Mouse (Mus musculus) hindlimb bud, embryonic 11.5 days (tissue): ENCODE results near the gene Agbl4.

Source experiments
- DNase-seq: peaks from one replicate; pipeline ENCODE4 v3.0.0-alpha.2; 2012; ENCODE audit warnings: low read depth, low spot score; ENCODE audit errors: extremely low spot score

Gene Agbl4

GRCm38 (mm10) chr4:111378071-111378470 lies 980.6 kb downstream of the Agbl4 start:
- no peak for DNase-seq

DNA sequence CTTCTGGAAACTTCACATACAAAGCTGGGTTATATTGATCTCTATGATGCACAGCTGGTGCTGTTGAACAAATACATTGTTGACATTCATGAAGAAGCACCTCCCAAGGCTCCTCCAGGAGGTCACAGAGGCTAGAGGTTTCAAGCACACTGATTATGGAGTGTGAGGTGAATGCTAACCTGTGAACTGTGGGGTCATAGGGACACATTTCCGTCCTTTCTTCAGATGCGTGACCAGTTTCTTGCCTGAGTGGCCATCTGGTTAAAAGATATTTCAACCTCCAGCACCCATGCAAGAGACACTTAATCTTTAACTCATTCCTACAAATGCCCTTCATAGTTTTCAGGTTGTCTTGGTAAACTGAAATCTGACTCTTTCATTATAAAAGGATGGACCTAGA lies 985.6 kb downstream of the Agbl4 start:
- DNase-seq, result no peak

DNA sequence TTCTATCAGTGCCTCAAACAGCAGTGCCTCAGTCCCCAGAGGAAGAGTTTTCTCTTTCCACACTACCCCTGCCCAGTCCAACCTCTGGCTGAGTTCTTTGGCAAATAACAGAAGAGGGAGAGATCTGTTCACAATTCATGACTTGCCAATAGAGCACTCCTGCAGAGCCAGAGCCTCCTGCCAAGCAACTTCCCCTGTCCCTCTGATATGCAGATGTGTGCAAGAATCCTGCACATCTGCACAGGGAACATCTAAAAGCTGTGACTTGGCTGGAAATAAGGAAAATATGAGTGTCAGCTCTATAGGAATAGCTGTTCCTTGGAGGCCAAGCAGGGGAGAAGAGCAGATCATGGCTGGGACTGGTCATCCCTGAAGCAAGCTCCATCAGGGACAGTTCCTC lies 993.3 kb downstream of the Agbl4 start:
- DNase-seq, result no peak

GRCm38 (mm10) chr4:111399784-111400183 lies 1002.3 kb downstream of the Agbl4 start:
- no peak for DNase-seq

DNA sequence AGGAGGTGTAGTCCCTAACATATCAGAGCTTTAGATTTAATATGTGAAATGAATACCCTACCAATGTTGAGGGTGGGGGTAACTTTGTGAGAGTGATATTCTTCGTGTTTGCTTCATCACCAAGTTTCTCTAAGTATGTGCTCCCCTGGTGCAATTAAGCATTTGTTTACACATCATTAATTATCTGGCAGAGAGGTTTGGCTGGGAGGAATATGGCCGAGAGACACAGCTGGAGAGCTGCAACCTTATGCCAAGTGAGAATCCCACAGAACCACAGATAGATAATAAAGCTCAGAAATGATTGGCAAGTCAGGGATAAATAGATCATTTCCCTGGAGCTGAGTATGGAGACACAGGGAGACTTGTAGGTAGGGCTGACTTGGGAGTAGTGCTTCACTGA lies 1003.2 kb downstream of the Agbl4 start:
- DNase-seq, result no peak

- DNase-seq, result no peak
Observed at GRCm38 (mm10) chr4:111403243-111403642, 1005.8 kb downstream of the Agbl4 start.

DNA sequence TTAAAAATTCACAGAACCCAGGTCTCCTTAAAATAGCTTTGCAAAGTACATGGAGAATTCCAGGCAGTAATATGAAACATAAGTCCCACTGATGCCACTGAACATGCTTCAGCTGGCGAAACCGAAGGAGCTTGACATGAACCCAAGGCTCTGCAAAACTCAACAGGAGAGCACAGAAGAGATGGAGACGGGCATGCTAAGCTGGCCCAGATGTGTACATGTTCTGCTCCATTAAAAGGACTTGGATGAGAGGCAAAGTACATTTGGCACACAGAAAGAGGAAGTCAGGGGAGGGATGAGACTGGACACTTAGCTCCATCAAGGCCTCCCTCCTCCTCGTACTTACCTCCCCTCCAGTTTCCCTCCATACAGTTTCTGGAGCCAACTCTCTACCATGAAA lies 1013.3 kb downstream of the Agbl4 start:
- DNase-seq, result no peak

DNA sequence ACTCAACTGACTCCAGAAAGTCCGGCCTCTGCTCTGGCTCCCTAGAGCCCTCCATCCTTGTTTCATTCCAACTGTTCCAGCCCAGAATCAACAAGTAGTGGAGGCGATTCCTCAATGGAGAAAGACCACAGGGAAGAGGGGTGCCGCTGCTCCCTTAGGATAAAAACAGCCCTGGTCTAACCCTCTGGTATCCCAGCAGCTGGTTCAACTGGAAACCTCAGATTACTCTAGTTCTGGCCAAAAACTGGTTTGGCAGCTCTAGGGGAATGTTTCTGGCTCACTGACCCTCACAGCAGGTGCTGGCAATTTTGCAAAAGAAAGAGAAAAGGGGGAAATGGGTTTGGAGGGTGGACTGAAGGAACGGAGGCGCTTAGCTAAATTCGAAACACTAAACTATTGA lies 1016.9 kb downstream of the Agbl4 start:
- no peak for DNase-seq

- peak; percentile 50 for DNase-seq
Observed at GRCm38 (mm10) chr4:111414818-111415488, 1017.5 kb downstream of the Agbl4 start, which contains the start of gene Bend5. Bend5 (plus strand) TSS chr4:111415006.

- no peak for DNase-seq
Observed at GRCm38 (mm10) chr4:111416126-111416525, 1018.7 kb downstream of the Agbl4 start.

- no peak for DNase-seq
Observed at GRCm38 (mm10) chr4:111416551-111416950, 1019.1 kb downstream of the Agbl4 start.

GRCm38 (mm10) chr4:111417716-111418115 lies 1020.3 kb downstream of the Agbl4 start:
- no peak for DNase-seq

GRCm38 (mm10) chr4:111419476-111419875 lies 1022.0 kb downstream of the Agbl4 start:
- DNase-seq, result no peak

GRCm38 (mm10) chr4:111420031-111420430 lies 1022.6 kb downstream of the Agbl4 start:
- DNase-seq, result no peak

- no peak for DNase-seq
Observed at GRCm38 (mm10) chr4:111420955-111421354, 1023.5 kb downstream of the Agbl4 start.

GRCm38 (mm10) chr4:111421785-111422184 lies 1024.3 kb downstream of the Agbl4 start:
- DNase-seq, result no peak

- no peak for DNase-seq
Observed at GRCm38 (mm10) chr4:111424371-111424950, 1027.0 kb downstream of the Agbl4 start.

- no peak for DNase-seq
Observed at GRCm38 (mm10) chr4:111425170-111425569, 1027.7 kb downstream of the Agbl4 start.

- DNase-seq, result no peak
Observed at GRCm38 (mm10) chr4:111431186-111431585, 1033.7 kb downstream of the Agbl4 start.

DNA sequence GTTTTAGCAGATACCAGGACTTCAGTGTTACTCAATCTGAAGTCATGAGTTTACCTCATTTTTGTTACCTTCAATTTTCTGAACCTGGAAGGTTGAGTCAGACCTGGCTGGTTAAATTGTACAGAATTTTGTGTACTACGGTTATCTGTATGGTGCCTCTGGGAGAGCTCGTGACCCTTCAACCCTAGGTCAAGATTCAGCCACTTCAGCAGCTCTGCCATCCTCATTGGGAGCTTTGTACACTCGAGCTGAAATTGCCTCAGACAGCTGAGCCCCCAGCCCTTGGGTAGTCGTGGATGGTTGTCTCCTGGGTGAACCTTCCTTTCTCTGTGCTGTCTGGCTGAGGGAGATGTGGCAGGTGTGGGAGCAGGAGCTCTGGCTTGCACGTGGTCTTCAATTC lies 1034.6 kb downstream of the Agbl4 start:
- DNase-seq, result no peak

GRCm38 (mm10) chr4:111432417-111432816 lies 1035.0 kb downstream of the Agbl4 start:
- DNase-seq, result no peak

GRCm38 (mm10) chr4:111441709-111442108 lies 1044.2 kb downstream of the Agbl4 start:
- no peak for DNase-seq
